Mouse (Mus musculus): ENCODE measurements around the gene Gzmk. TPM values are rescaled to one million over a fixed set of nuclear protein-coding genes. Genes with fewer than 3 reads are reported as not detected.

Gzmk gene
- polyA plus RNA-seq (2014; fragmentation: Nextera tagmentation; extraction: Ambion mirVana), result not detected in 2 replicates

- Histone ChIP-seq H3K9ac (no peak within 1 kb of the TSS), H3K9me3 (ENCODE audit: control insufficient read depth, low read length) (no peaks in the 10 kb centered on the region), H3K4me1 (replicated peaks; ENCODE audit: control insufficient read depth, insufficient read depth, low read length) (peaks cover 11% of the 10 kb centered on the region), H3K36me3 (replicated peaks; ENCODE audit: control insufficient read depth, insufficient read depth) (no peaks in the 10 kb centered on the region), H3K27me3 (ENCODE audit: control insufficient read depth, insufficient read depth, low read length) (no peaks in the 10 kb centered on the region), H3K4me3 (replicated peaks; ENCODE audit: low read length) (no peak within 1 kb of the TSS), H3K4me2 (replicated peaks) (no peak within 1 kb of the TSS), H3K27ac (no peak within 1 kb of the TSS)
- WGBS, result 25% methylated on average over 7 of the region's 7 CpGs
- DNase-seq (ENCODE audit: low spot score) (peak; percentile 81), ATAC-seq (ENCODE audit: low FRiP score) (peak; percentile 96)
Measured at GRCm38 (mm10) chr13:113225811-113226210, at the start of gene Gzmk. Gzmk (minus strand) TSS chr13:113225908.

- 93% methylated on average over 8 of the region's 8 CpGs for WGBS
Measured at GRCm38 (mm10) chr13:113271189-113271588, 45.5 kb upstream of the Gzmk start.

GRCm38 (mm10) chr13:113269777-113270776 is 44.4 kb upstream of the Gzmk start:
- WGBS, result 44% methylated on average over 18 of the region's 18 CpGs
- peak; percentile 88; the same call in 1 of the 2 replicates for ATAC-seq (ENCODE audit: low FRiP score)
- H3K27me3 ChIP-seq (ENCODE audit: control insufficient read depth, insufficient read depth, low read length), result 0 out of 2 replicates have a peak, but pooled peaks cover 3% of the 10 kb centered on the region
- no peaks in the 10 kb centered on the region for H3K4me1 ChIP-seq (replicated peaks; ENCODE audit: control insufficient read depth, insufficient read depth, low read length)
- H3K4me3 ChIP-seq (replicated peaks; ENCODE audit: low read length), result no peak overlapping the region
- H3K9me3 ChIP-seq (ENCODE audit: control insufficient read depth, low read length), result no peaks in the 10 kb centered on the region
- H3K36me3 ChIP-seq (replicated peaks; ENCODE audit: control insufficient read depth, insufficient read depth), result no peaks in the 10 kb centered on the region
- no peak overlapping the region for H3K4me2 ChIP-seq (replicated peaks)
- no peak overlapping the region for H3K9ac ChIP-seq
- peak; percentile 88 for DNase-seq (ENCODE audit: low spot score)
- H3K27ac ChIP-seq, result no peak overlapping the region

More at GRCm38 (mm10) chr13:113271189-113271588, 45.5 kb upstream of the Gzmk start:
- no peaks in the 10 kb centered on the region for H3K36me3 ChIP-seq (replicated peaks; ENCODE audit: control insufficient read depth, insufficient read depth)
- H3K4me3 ChIP-seq (replicated peaks; ENCODE audit: low read length), result no peak overlapping the region
- no peaks in the 10 kb centered on the region for H3K27me3 ChIP-seq (ENCODE audit: control insufficient read depth, insufficient read depth, low read length)
- DNase-seq (ENCODE audit: low spot score), result no peak
- no peaks in the 10 kb centered on the region for H3K9me3 ChIP-seq (ENCODE audit: control insufficient read depth, low read length)
- H3K4me1 ChIP-seq (replicated peaks; ENCODE audit: control insufficient read depth, insufficient read depth, low read length), result no peaks in the 10 kb centered on the region
- no peak overlapping the region for H3K27ac ChIP-seq
- no peak overlapping the region for H3K4me2 ChIP-seq (replicated peaks)
- no peak for ATAC-seq (ENCODE audit: low FRiP score)
- no peak overlapping the region for H3K9ac ChIP-seq

- no peak for ATAC-seq (ENCODE audit: low FRiP score)
- Histone ChIP-seq H3K9me3 (ENCODE audit: control insufficient read depth, low read length) (no peaks in the 10 kb centered on the region), H3K4me2 (replicated peaks) (no peak overlapping the region), H3K27ac (no peak overlapping the region), H3K36me3 (replicated peaks; ENCODE audit: control insufficient read depth, insufficient read depth) (no peaks in the 10 kb centered on the region), H3K4me1 (replicated peaks; ENCODE audit: control insufficient read depth, insufficient read depth, low read length) (no peaks in the 10 kb centered on the region), H3K27me3 (ENCODE audit: control insufficient read depth, insufficient read depth, low read length) (0 out of 2 replicates have a peak, but pooled peaks cover 3% of the 10 kb centered on the region), H3K4me3 (replicated peaks; ENCODE audit: low read length) (no peak overlapping the region), H3K9ac (no peak overlapping the region)
- no peak for DNase-seq (ENCODE audit: low spot score)
- 82% methylated on average over 3 of the region's 3 CpGs for whole genome bisulfite sequencing
Measured at GRCm38 (mm10) chr13:113267204-113267603, 41.5 kb upstream of the Gzmk start.

- Histone ChIP-seq H3K27me3 (ENCODE audit: control insufficient read depth, insufficient read depth, low read length) (0 out of 2 replicates have a peak, but pooled peaks cover 3% of the 10 kb centered on the region), H3K9me3 (ENCODE audit: control insufficient read depth, low read length) (no peaks in the 10 kb centered on the region), H3K9ac (no peak overlapping the region), H3K36me3 (replicated peaks; ENCODE audit: control insufficient read depth, insufficient read depth) (no peaks in the 10 kb centered on the region), H3K4me1 (replicated peaks; ENCODE audit: control insufficient read depth, insufficient read depth, low read length) (no peaks in the 10 kb centered on the region), H3K4me2 (replicated peaks) (no peak overlapping the region), H3K4me3 (replicated peaks; ENCODE audit: low read length) (no peak overlapping the region), H3K27ac (no peak overlapping the region)
- 29% methylated on average over 9 of the region's 9 CpGs for WGBS
- ATAC-seq (ENCODE audit: low FRiP score) (0 out of 2 replicates have a peak, but pooled peaks have one; percentile 21), DNase-seq (ENCODE audit: low spot score) (peak; percentile 92)
Measured at GRCm38 (mm10) chr13:113266495-113266951, 40.8 kb upstream of the Gzmk start.

- Histone ChIP-seq H3K27me3 (ENCODE audit: control insufficient read depth, insufficient read depth, low read length) (0 out of 2 replicates have a peak, but pooled peaks cover 3% of the 10 kb centered on the region), H3K27ac (no peak overlapping the region), H3K36me3 (replicated peaks; ENCODE audit: control insufficient read depth, insufficient read depth) (no peaks in the 10 kb centered on the region), H3K4me2 (replicated peaks) (no peak overlapping the region), H3K9me3 (ENCODE audit: control insufficient read depth, low read length) (no peaks in the 10 kb centered on the region), H3K4me1 (replicated peaks; ENCODE audit: control insufficient read depth, insufficient read depth, low read length) (no peaks in the 10 kb centered on the region), H3K9ac (no peak overlapping the region), H3K4me3 (replicated peaks; ENCODE audit: low read length) (no peak overlapping the region)
- DNase-seq (ENCODE audit: low spot score) (peak; percentile 82), ATAC-seq (ENCODE audit: low FRiP score) (no peak)
- WGBS, result 31% methylated on average over 13 of the region's 13 CpGs
Measured at GRCm38 (mm10) chr13:113265257-113265656, 39.5 kb upstream of the Gzmk start.

- H3K9ac ChIP-seq, result no peak overlapping the region
- H3K27me3 ChIP-seq (ENCODE audit: control insufficient read depth, insufficient read depth, low read length), result 0 out of 2 replicates have a peak, but pooled peaks cover 3% of the 10 kb centered on the region
- peak; percentile 54 for DNase-seq (ENCODE audit: low spot score)
- H3K4me1 ChIP-seq (replicated peaks; ENCODE audit: control insufficient read depth, insufficient read depth, low read length), result no peaks in the 10 kb centered on the region
- H3K4me3 ChIP-seq (replicated peaks; ENCODE audit: low read length), result no peak overlapping the region
- H3K9me3 ChIP-seq (ENCODE audit: control insufficient read depth, low read length), result no peaks in the 10 kb centered on the region
- H3K36me3 ChIP-seq (replicated peaks; ENCODE audit: control insufficient read depth, insufficient read depth), result no peaks in the 10 kb centered on the region
- 64% methylated on average over 12 of the region's 12 CpGs for WGBS
- H3K4me2 ChIP-seq (replicated peaks), result no peak overlapping the region
- ATAC-seq (ENCODE audit: low FRiP score), result no peak
- H3K27ac ChIP-seq, result no peak overlapping the region
Measured at GRCm38 (mm10) chr13:113262822-113263221, 37.1 kb upstream of the Gzmk start.

GRCm38 (mm10) chr13:113259237-113259636 is 33.5 kb upstream of the Gzmk start:
- no peak overlapping the region for H3K9ac ChIP-seq
- DNase-seq (ENCODE audit: low spot score) (no peak), ATAC-seq (ENCODE audit: low FRiP score) (no peak)
- no peak overlapping the region for H3K4me3 ChIP-seq (replicated peaks; ENCODE audit: low read length)
- no peaks in the 10 kb centered on the region for H3K36me3 ChIP-seq (replicated peaks; ENCODE audit: control insufficient read depth, insufficient read depth)
- H3K4me2 ChIP-seq (replicated peaks), result no peak overlapping the region
- no peaks in the 10 kb centered on the region for H3K27me3 ChIP-seq (ENCODE audit: control insufficient read depth, insufficient read depth, low read length)
- H3K4me1 ChIP-seq (replicated peaks; ENCODE audit: control insufficient read depth, insufficient read depth, low read length), result no peaks in the 10 kb centered on the region
- no peak overlapping the region for H3K27ac ChIP-seq
- H3K9me3 ChIP-seq (ENCODE audit: control insufficient read depth, low read length), result no peaks in the 10 kb centered on the region
- 92% methylated on average over 5 of the region's 5 CpGs for WGBS

- Histone ChIP-seq H3K27me3 (ENCODE audit: control insufficient read depth, insufficient read depth, low read length) (no peaks in the 10 kb centered on the region), H3K9me3 (ENCODE audit: control insufficient read depth, low read length) (no peaks in the 10 kb centered on the region), H3K27ac (no peak overlapping the region), H3K9ac (no peak overlapping the region), H3K4me1 (replicated peaks; ENCODE audit: control insufficient read depth, insufficient read depth, low read length) (no peaks in the 10 kb centered on the region), H3K4me3 (replicated peaks; ENCODE audit: low read length) (no peak overlapping the region), H3K36me3 (replicated peaks; ENCODE audit: control insufficient read depth, insufficient read depth) (no peaks in the 10 kb centered on the region), H3K4me2 (replicated peaks) (no peak overlapping the region)
- ATAC-seq (ENCODE audit: low FRiP score) (no peak), DNase-seq (ENCODE audit: low spot score) (no peak)
- WGBS, result 47% methylated on average over 5 of the region's 5 CpGs
Measured at GRCm38 (mm10) chr13:113257190-113257589, 31.5 kb upstream of the Gzmk start.
